Mouse (Mus musculus) sigmoid colon, adult 10 weeks (tissue): ENCODE measurements around the gene Slc35g2. TPM values are rescaled to one million over a fixed set of nuclear protein-coding genes. Genes with fewer than 3 reads are reported as not detected.

ENCODE experiments used
- polyA plus RNA-seq: library from polyadenylated mRNA; stranded (reverse); fragments of 350-450 nt; fragmentation: Illumina TruSeq; extraction: RNeasy Lipid Tissue Mini Kit (QIAGEN cat#74804); gene quantifications from one replicate; pipeline ENCODE4 v1.2.3, GENCODE M21; 2014; ENCODE audit warnings: low read depth, low replicate concordance

The Slc35g2 gene
- polyA plus RNA-seq = 41.8 TPM

GRCm38 (mm10) chr9:100570626-100571233, at the start of gene Slc35g2:
Gene Slc35g2, minus strand, starts transcription at chr9:100571090.

DNA sequence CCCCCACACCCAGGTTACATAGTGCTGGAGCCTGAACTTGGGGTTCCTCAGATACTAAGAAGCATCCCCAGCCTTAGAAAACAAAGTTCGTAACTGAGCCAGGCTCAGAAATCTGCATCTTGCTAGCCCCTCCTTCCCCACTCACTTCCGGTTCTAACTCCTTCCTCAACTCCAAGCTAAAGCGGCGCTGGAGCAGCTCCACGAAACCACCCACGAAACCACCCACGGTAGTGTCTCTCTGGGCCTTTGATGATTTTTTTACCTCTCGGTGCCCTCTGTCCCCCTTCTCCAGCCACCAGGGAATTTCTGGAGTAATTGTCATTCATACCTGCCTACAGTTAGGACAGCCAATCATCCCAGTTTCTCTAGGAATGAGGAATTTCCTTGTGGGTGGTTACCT, 26.7 kb upstream of the Slc35g2 start, which contains the start of gene Stag1:
TSS of gene Stag1 (plus strand) at position 253 of the 400 bp plus-strand sequence.

DNA sequence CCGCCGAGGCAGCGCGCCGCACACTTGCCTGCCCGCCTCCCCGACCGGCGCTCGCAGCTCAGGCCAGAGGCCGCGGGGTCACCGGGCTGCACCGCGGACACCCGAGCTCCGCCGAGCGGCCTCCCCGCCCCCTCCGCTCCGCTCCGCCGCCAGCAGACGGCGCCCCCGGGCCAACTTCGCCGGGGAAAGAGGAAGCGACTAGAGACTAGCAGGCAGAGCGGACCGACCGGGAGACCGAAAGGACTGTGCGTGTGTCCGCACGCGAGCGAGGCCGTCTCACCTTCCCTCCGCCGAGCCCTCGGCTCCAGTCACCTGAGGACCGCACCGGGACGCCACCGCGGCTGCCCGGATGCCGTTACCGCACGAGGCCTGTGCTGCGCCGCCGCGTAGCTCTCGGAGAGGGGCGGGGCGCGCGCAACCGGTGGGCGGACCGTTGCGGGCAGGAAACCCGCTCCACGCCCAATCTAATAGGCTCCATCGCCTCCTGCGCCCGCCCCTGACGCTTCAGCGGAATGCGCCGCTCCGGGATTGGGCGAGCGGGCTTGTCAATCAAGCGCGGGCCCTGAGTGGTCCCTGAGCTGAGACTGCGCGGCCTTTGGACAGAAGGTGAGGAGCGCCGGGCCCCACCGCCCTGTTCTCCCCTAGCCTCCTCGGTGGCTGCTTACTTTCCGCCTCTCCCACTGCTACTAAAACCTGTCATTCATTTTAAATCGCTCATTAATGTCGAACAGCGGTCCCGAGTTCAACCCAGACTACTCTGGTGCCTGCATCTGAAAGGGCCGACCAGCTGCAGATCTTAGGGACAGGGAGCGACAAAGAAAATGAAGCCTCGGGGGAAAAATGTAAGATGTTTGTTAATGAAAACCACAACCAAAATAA, 24.9 kb downstream of the Slc35g2 start, which contains the start of gene Nck1:
TSS of gene Nck1 (minus strand) at position 420 of the 879 bp plus-strand sequence.

Other genes with a start within 250 kb of the Slc35g2 start
- 0.73 TPM for gene Il20rb, start 84.3 kb downstream of the Slc35g2 start, polyA plus RNA-seq
- 221 TPM for gene Nck1, start 25.0 kb downstream of the Slc35g2 start, polyA plus RNA-seq
- gene Stag1, start 26.7 kb upstream of the Slc35g2 start, polyA plus RNA-seq = 60.6 TPM